Mouse (Mus musculus) ovary, adult 2 months (tissue): ENCODE results near the gene CK137956. TPM values are rescaled to one million over a fixed set of nuclear protein-coding genes. Genes with fewer than 3 reads are reported as not detected.

Experiments used
- polyA plus RNA-seq: library from polyadenylated mRNA; depleted of rRNA; stranded (reverse); fragments of >200 nt; gene quantifications from 2 replicates; pipeline ENCODE4 v1.2.3, GENCODE M21; 2012; rRNA removed

CK137956 gene
- not detected in 2 replicates for polyA plus RNA-seq

GRCm38 (mm10) chr4:127970901-127971868 lies at the start of gene CK137956:
Gene CK137956, minus strand, starts transcription at chr4:127970951.

GRCm38 (mm10) chr4:127987784-127988455 lies 17.2 kb upstream of the CK137956 start, which contains the start of gene Csmd2:
Gene Csmd2, plus strand, starts transcription at chr4:127987857.

Other genes starting within 250 kb of the CK137956 start
- 0.18 and 0.37 TPM in 2 replicates for gene Csmd2, start 16.9 kb upstream of the CK137956 start, polyA plus RNA-seq